Mouse (Mus musculus) myocyte (in vitro differentiated cells): ENCODE results near the gene Ncf1. TPM values are rescaled to one million over a fixed set of nuclear protein-coding genes. Genes with fewer than 3 reads are reported as not detected.

Experiments used
- H3K27me3 ChIP-seq: one replicate; pipeline ENCODE4 v1.6.1; 2011; ENCODE audit not compliant: control insufficient read depth, insufficient read depth, insufficient read length
- H3K36me3 ChIP-seq: one replicate; pipeline ENCODE4 v1.6.1; 2011; ENCODE audit not compliant: control insufficient read depth, insufficient read depth
- H3K4me2 ChIP-seq: one replicate; pipeline ENCODE4 v1.6.1; 2011; ENCODE audit warnings: low read depth, control low read depth
- H3K4me3 ChIP-seq: one replicate; pipeline ENCODE4 v1.5.1; 2011; ENCODE audit warnings: mild to moderate bottlenecking, control low read depth, moderate library complexity
- H3K79me2 ChIP-seq: one replicate; pipeline ENCODE4 v1.6.1; 2011; ENCODE audit not compliant: control insufficient read depth, insufficient read depth
- H3ac ChIP-seq: one replicate; pipeline ENCODE4 v1.6.1; 2011; ENCODE audit not compliant: control insufficient read depth, insufficient read length
- CEBPB ChIP-seq: IDR thresholded peaks from 2 replicates; pipeline ENCODE4 v1.6.1; 2011; ENCODE audit warnings: mild to moderate bottlenecking, moderate library complexity; ENCODE audit not compliant: poor library complexity, insufficient read depth, severe bottlenecking
- E2F4 ChIP-seq: IDR thresholded peaks from one replicate; pipeline ENCODE4 v1.6.1; 2011; ENCODE audit warnings: mild to moderate bottlenecking, control low read depth, moderate library complexity; ENCODE audit not compliant: insufficient read depth
- MAX ChIP-seq: IDR thresholded peaks from one replicate; pipeline ENCODE4 v1.6.1; 2011; ENCODE audit warnings: low read depth, mild to moderate bottlenecking, control low read depth
- MYOD1 ChIP-seq, 3 experiments: IDR thresholded peaks; one replicate each; pipeline ENCODE4 v1.6.1; 2011; ENCODE audit warnings: control low read depth in 2 of 3, low read depth in 2 of 3, mild to moderate bottlenecking in 2 of 3, moderate library complexity in 1 of 3; ENCODE audit not compliant: insufficient read length in 2 of 3, control insufficient read depth in 1 of 3
- MYOG ChIP-seq, 3 experiments: IDR thresholded peaks; one replicate each; pipeline ENCODE4 v1.6.1; 2011; ENCODE audit warnings: control low read depth in 2 of 3, low read depth in 2 of 3, mild to moderate bottlenecking in 2 of 3; ENCODE audit not compliant: insufficient read length in 2 of 3, control insufficient read depth in 1 of 3, insufficient read depth in 1 of 3
- POLR2A ChIP-seq: IDR thresholded peaks from one replicate; pipeline ENCODE4 v1.6.1; 2011; ENCODE audit warnings: low read depth, mild to moderate bottlenecking, control low read depth, moderate library complexity; ENCODE audit not compliant: insufficient read length
- POLR2AphosphoS2 ChIP-seq: IDR thresholded peaks from one replicate; pipeline ENCODE4 v1.6.1; 2011; ENCODE audit warnings: low read depth, control low read depth; ENCODE audit not compliant: insufficient read length
- REST ChIP-seq: IDR thresholded peaks from one replicate; pipeline ENCODE4 v1.6.1; 2011; ENCODE audit warnings: mild to moderate bottlenecking, control low read depth, moderate library complexity; ENCODE audit not compliant: insufficient read depth, insufficient read length
- SRF ChIP-seq: IDR thresholded peaks from one replicate; pipeline ENCODE4 v1.6.1; 2011; ENCODE audit warnings: low read depth; ENCODE audit not compliant: control insufficient read depth, insufficient read length
- TCF12 ChIP-seq: IDR thresholded peaks from one replicate; pipeline ENCODE4 v1.6.1; 2011; ENCODE audit warnings: mild to moderate bottlenecking, control low read depth; ENCODE audit not compliant: poor library complexity, insufficient read depth, severe bottlenecking
- TCF3 ChIP-seq: IDR thresholded peaks from one replicate; pipeline ENCODE4 v1.6.1; 2011; ENCODE audit warnings: low read depth, control low read depth; ENCODE audit not compliant: insufficient read length
- USF1 ChIP-seq: IDR thresholded peaks from one replicate; pipeline ENCODE4 v1.6.1; 2011; ENCODE audit warnings: low read depth, mild to moderate bottlenecking, control low read depth, moderate library complexity
- polyA plus RNA-seq: library from polyadenylated mRNA; unstranded; fragments of >200 nt; fragmentation: generic; extraction: Trizol; gene quantifications from one replicate; pipeline ENCODE4 v1.2.1, GENCODE M21; 2012; ENCODE audit warnings: missing spikeins

The Ncf1 gene
- polyA plus RNA-seq, 1 experiment: 1.4 TPM

- no peaks in the 10 kb centered on the region for H3K79me2 ChIP-seq
- no peak overlapping the region for H3K4me3 ChIP-seq
- no peak overlapping the region for H3ac ChIP-seq
- peaks cover 39% of the 10 kb centered on the region for H3K36me3 ChIP-seq
- H3K27me3 ChIP-seq: no peaks in the 10 kb centered on the region
- TF ChIP-seq TCF12: no peak
- TF ChIP-seq POLR2A: no peak
- TF ChIP-seq E2F4: no peak
- TF ChIP-seq REST: no peak
- no peak for TF ChIP-seq MAX
- TF ChIP-seq SRF: no peak
- no peak overlapping the region for H3K4me2 ChIP-seq
Measured at GRCm38 (mm10) chr5:134266404-134266803, 37.0 kb upstream of the Ncf1 start.

DNA sequence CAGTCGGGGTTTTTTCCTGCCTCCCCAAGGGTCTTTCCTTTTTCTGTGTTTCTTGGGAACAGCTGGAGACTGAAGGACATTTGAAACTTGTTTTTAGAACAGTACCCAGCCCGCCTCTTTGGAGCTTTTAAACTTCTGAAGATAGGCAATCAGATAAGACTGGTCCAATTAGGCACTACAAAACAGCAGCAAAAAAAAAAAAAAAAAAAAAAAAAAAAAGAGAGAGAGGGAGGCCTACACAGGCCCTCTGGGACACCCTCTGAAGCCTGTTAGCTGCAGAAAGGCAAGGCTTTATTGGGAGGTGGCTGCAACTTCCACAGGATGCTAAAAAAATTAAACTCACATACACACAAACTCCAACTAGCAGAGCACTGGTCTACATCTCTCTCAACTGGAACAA is 36.5 kb upstream of the Ncf1 start:
- TF ChIP-seq USF1 (no peak), SRF (no peak), E2F4 (no peak), CEBPB (no peak), POLR2AphosphoS2 (no peak), MYOD1 (IDR thresholded peaks at IDR 0.05; ENCODE audit: control insufficient read depth in 1 of 3, insufficient read length in 2 of 3, low read depth in 2 of 3) (no peak), TCF12 (no peak), TCF3 (no peak), REST (no peak), MYOG (IDR thresholded peaks at IDR 0.05; ENCODE audit: control insufficient read depth in 1 of 3, insufficient read depth in 1 of 3, insufficient read length in 2 of 3, low read depth in 2 of 3) (no peak), POLR2A (no peak), MAX (no peak)
- Histone ChIP-seq H3K36me3 (peaks cover 39% of the 10 kb centered on the region), H3K4me2 (no peak overlapping the region), H3K4me3 (no peak overlapping the region), H3ac (no peak overlapping the region), H3K79me2 (no peaks in the 10 kb centered on the region), H3K27me3 (no peaks in the 10 kb centered on the region)

- Histone ChIP-seq H3K79me2 (no peaks in the 10 kb centered on the region), H3K4me2 (no peak overlapping the region), H3K36me3 (peaks cover 66% of the 10 kb centered on the region), H3ac (no peak overlapping the region), H3K4me3 (no peak overlapping the region), H3K27me3 (no peaks in the 10 kb centered on the region)
- no peak for TF ChIP-seq MAX
- TF ChIP-seq SRF: no peak
- TF ChIP-seq REST: no peak
Measured at GRCm38 (mm10) chr5:134260001-134260636, 30.7 kb upstream of the Ncf1 start.

DNA sequence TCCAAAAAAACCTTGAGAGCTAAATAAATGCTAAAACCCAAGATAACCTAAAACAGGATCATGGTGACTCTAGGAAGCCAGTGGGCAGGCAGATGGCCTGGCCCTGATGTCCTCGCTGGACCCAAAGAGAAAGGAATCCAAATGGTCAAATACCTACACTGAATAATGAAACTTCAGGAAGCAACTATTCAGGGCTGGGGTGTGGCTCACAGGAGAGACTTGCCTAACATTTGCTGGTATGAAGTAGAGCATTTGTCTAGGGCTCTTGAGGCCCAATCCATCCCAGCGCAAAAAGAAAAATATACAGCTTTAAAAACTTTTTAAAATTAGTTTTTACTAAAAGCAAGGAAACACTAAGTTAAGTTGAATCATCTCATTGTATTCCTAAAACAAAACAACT is 29.5 kb upstream of the Ncf1 start:
- Histone ChIP-seq H3K27me3 (no peaks in the 10 kb centered on the region), H3ac (no peak overlapping the region), H3K4me3 (no peak overlapping the region), H3K36me3 (peaks cover 58% of the 10 kb centered on the region), H3K79me2 (no peaks in the 10 kb centered on the region), H3K4me2 (no peak overlapping the region)
- no peak for TF ChIP-seq POLR2A
- no peak for TF ChIP-seq TCF3
- no peak for TF ChIP-seq E2F4
- TF ChIP-seq MAX: no peak
- no peak for TF ChIP-seq MYOG (IDR thresholded peaks at IDR 0.05; ENCODE audit: control insufficient read depth in 1 of 3, insufficient read depth in 1 of 3, insufficient read length in 2 of 3, low read depth in 2 of 3)

DNA sequence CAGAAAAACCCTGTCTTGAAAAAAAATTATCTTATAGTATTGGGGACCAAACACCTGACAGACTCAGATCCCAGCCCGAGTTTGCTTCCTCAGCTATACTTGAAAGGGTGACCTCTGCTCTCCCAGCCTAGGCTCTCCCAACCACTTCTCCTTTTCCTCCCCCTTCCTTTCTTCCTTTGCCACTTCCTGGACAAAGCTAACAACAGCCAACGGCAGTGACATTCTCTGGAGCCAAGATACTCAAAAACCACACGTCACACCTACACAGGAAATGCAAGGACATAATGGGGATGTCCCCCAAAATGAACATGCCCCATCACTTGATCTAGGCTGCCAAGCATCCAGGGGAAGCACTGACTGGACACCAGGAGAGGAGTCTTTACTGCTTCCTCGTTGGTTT is 29.0 kb upstream of the Ncf1 start:
- Histone ChIP-seq H3K27me3 (no peaks in the 10 kb centered on the region), H3ac (no peak overlapping the region), H3K79me2 (no peaks in the 10 kb centered on the region), H3K4me2 (no peak overlapping the region), H3K36me3 (peaks cover 53% of the 10 kb centered on the region), H3K4me3 (no peak overlapping the region)
- no peak for TF ChIP-seq MYOG (IDR thresholded peaks at IDR 0.05; ENCODE audit: control insufficient read depth in 1 of 3, insufficient read depth in 1 of 3, insufficient read length in 2 of 3, low read depth in 2 of 3)
- no peak for TF ChIP-seq MAX
- no peak for TF ChIP-seq POLR2AphosphoS2
- TF ChIP-seq USF1: no peak
- TF ChIP-seq TCF3: no peak
- TF ChIP-seq POLR2A: no peak
- TF ChIP-seq REST: no peak
- no peak for TF ChIP-seq TCF12
- no peak for TF ChIP-seq SRF
- TF ChIP-seq MYOD1 (IDR thresholded peaks at IDR 0.05; ENCODE audit: control insufficient read depth in 1 of 3, insufficient read length in 2 of 3, low read depth in 2 of 3): no peak
- no peak for TF ChIP-seq E2F4
- no peak for TF ChIP-seq CEBPB
